Mouse (Mus musculus) liver, postnatal 0 days (tissue): ENCODE data around the gene Tpcn1.

Experiments used
- CTCF ChIP-seq: sonication (generic); IDR thresholded peaks from 2 replicates; pipeline ENCODE4 v1.5.1; 2016; ENCODE audit warnings: antibody characterized with exemption, low read depth
- EP300 ChIP-seq: IDR thresholded peaks from 2 replicates; pipeline ENCODE4 v1.6.1; 2016; ENCODE audit warnings: antibody characterized with exemption, low read depth, mild to moderate bottlenecking

DNA sequence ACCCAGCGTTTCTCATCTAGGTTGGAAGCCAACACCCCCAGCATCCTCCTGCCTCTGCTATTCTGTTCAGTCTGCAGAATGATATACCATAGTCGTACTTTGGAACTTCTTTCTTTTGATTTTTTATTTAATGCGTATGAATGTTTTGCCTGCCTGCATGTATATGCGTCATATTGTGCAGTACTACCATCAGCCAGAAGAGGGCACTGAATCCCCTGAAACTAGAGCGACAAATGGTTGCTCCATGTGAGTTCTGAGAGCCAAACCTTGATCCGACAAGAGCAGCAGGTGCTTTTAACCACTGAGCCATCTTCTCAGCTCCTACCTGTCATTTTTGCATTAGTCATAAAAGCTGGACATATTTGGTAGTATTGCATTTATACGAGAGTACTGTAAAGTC is 3.7 kb upstream of the Tpcn1 start:
- peak; percentile 72 for TF ChIP-seq CTCF
- no peak for TF ChIP-seq EP300
